Mouse (Mus musculus) gonadal fat pad, adult 2 months (tissue): Measurements from ENCODE around the gene Gm20696. TPM values are rescaled to one million over a fixed set of nuclear protein-coding genes. Genes with fewer than 3 reads are reported as not detected.

Experiments
- DNase-seq: peaks from one replicate; pipeline ENCODE4 v3.0.0-alpha.2; 2012; ENCODE audit warnings: low read depth
- polyA plus RNA-seq: library from polyadenylated mRNA; depleted of rRNA; stranded (reverse); fragments of >200 nt; gene quantifications from 2 replicates; pipeline ENCODE4 v1.2.3, GENCODE M21; 2012

Gm20696 gene
- polyA plus RNA-seq, 1 experiment, result 0.38 TPM

DNA sequence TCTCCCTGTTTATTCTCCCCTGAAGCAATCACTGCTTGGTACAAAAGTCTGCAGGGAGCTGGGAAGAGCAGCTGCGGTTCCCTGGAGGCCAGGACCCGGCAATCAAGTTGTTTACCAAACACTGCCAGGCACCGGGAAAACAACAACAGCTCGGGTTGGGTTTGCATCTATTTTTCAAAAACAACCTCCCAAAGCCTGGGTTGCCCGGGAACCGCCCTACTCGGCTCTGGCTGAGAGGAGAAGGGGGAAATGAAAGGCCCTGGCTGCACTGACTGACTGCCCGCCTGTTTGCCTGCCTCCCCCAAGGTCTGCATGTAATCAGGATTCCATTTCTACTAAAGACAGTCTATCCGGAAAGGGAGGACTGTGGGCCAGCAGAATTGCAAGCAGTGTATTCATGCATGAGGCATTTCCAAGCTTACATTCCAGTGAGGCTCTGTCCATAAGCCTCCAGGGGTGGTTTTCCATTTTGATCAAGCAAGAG is 226.7 kb downstream of the Gm20696 start:
- DNase-seq, result no peak

DNA sequence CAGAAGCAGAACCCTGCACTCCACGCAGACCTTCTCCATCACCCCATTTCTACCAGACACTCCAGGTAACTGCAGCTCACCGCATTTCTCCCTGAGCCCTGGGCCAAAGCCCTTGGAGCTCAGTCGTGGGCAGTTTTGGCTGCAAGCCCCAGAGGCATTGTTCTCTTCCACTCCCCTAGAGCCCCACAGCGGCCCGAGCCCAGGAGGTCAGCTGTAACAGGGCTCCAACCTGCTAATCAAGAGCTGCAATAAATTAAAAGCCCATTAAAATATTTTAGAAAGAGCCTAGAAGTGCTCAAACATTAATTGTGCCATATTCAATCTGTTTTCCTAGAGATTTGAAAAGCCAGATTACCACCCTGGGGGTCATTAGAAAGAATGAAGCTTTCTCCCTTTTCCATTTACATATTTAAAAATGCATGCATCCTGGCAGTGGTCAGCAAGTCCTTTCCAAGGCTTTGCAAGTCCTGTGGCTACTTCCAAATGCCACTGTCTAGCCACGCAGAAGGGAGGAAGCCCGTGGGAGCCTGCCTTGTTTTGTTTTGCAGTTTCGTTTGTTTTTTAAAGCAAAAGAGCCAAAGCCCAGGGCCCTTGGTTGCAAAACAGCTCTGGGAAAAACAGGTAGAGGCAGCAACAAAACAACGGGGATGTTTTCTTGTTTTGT is 227.3 kb downstream of the Gm20696 start:
- DNase-seq, result no peak

DNA sequence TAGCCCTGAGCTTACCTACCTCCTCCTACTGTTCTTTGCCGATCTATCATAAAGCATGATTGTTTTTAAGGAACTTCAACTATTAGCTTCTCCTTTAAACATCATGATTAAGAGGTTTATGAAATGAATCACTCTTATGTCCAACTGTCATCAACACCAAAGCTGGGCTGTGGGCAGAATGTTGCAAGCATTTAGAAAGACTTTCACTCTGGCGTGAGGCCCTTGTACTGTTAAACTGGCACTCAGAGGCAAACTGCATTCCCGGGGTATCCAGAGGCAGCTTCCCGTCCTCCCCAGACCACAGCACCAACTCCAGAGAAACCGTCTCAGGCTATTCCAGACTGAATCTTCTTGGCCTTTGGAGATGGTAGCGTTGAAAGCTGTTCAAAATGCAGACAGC is 230.2 kb downstream of the Gm20696 start:
- peak; percentile 75 for DNase-seq

DNA sequence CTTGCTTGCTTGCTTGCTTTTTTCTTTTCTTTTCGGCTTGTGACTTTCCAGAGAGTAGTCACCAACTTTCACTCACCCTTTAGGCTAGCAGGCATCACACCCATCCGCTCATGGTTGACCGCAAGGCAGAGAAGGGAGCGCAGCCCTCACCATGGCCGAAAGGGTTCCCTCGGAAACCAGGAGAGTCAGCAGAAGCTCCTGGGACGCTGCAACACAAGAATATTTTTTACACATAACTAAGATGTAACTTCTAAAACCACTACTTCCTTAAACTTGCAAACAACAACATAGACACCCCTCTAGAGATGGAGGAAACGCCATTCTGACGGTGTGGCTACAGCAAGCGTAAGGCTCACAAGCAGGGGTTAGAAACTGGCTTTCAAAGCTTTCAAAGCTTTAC is 231.5 kb downstream of the Gm20696 start:
- no peak for DNase-seq

DNA sequence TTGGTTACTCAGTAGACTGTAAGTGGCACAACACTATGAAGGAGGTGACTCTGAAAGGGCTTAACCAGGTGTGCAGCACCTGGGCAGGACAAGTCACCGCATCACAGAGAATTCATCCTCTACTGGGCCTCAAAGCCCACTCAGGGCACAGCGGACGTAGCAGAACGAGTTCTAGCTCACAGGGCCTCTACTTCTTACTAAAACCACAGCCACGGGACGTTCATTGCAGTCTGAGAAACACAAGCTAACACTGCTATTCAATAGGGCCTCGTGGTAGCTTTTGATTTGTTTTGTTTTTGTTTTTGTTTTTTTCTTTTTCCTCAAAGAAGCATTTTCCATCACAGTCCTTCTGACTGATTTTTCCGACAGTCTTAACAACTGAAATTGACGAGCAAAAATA is 233.6 kb downstream of the Gm20696 start:
- no peak for DNase-seq

DNA sequence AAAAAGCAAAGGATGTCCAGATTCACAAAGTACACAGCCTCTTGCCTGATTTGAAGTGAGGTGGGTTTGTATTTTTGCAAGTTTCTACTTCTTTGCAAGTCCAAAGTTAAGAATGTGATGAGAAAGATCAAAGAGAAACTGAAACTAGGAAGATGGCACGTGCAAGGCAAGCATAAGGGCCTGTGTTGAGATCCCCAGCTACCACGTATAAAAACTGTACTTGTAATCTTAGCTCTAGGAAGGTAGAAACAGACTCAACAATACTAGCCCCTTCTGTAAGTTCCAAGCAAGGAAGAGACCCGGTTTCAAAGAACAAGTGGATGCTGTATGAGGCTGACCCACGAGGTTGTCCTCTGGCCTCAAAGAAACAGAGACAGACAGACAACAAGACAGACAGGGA is 234.7 kb downstream of the Gm20696 start:
- no peak for DNase-seq

DNA sequence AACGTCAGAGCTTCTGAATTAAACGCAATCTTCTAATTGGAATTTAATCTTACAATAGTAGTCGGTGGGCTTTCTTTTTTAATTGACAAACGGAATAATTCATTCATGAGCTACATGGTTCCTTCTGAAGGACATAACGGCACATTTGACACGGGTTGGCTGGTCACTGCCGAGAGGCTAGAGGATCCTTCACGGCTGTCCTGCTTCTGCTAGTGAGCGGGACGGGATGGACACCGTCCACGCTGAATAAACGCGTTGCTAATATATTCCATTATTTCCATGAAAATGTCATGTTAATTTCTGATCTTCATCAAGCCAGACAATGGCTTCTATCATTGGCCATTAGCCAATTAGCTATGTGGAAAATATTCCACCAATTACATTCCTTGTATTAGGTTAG is 236.0 kb downstream of the Gm20696 start:
- DNase-seq, result no peak

DNA sequence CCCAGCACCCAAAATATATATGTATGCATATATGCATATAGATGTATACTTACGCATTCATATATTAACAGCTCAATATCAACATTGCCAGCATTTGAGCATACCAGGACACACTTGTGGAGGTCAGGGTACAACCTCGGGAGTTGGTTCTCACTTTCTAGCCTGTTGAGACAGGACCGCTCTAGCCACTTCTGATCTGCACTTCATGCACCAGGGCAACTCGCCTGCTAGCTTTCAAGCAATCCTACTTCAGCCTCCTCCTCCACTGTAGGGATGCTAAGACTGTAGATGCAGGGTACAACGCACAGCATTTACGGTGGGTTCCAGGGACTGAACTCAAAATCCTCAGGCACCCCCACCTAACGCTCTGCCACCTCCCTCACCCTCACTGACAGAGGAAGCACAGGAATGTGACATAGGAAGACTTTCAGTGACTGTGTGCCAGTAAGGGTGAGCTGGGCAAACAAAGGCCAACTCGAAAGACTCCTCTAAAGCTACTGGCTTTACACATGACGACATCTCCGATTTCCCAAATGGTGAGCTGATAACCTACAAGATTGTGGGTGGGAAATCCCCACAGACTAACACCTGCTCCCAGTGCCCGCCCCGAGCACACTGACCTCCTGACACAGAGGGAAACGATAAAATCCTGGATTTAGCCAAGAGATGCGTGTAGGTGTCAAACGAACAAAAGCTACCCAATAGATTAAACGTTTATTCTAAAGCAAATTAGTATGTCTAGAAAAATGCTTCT is 237.0 kb downstream of the Gm20696 start:
- peak; percentile 31 for DNase-seq

DNA sequence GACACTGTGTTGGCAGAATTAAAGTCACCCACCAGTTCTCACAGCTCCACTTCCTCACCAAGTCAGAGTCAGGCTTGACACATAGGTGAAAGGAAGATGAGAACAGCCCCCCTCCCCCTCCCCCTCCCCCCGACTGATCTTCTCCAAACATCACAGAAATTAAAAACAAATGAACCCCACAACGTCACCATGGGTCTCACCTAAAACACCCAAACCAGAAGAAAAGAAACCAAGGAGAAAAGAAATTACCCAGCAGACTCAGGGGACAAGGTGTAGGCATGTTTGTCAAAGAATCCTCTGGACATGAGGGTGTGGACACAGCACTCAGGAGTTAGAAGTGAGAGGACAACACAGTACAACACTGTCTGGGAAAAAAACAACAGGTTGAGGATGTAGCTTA is 237.6 kb downstream of the Gm20696 start:
- DNase-seq, result no peak

DNA sequence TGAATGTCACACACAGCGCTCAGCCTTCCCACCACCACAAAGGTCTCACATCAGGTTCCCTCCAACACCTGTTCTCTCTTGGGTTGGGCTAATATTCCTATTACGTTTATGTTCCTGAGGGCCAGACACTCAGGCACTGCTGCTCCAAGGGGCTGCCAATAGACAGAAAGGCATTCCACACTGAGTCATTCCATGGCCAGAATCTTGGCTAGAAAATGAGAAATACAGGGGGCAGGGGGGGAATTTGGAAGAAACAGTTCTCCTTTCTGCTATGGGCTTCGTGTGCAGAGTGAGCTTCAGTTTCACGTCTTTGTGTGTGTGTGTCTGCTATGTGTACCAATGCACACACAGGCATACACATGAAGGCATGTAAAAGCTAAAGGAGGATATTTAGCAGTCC is 239.3 kb downstream of the Gm20696 start:
- no peak for DNase-seq

DNA sequence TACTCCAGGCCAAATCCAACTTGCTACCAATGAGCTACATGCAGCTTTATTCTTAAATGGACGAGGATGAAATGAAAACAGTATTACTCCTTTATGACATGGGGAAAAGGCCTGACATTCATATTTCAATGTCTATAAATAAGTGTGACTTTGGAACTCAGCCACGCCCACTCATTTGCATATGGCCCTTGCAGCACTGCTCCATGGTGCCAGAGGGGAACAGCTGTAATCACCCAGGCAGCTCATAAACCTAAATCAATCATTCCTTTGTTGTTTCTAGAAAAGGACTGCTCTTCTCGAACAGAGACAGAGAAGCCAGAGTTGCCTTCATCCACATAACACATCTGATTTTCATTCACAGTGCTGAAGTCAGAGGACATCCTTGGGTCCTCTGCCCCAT is 241.6 kb downstream of the Gm20696 start:
- DNase-seq, result no peak

DNA sequence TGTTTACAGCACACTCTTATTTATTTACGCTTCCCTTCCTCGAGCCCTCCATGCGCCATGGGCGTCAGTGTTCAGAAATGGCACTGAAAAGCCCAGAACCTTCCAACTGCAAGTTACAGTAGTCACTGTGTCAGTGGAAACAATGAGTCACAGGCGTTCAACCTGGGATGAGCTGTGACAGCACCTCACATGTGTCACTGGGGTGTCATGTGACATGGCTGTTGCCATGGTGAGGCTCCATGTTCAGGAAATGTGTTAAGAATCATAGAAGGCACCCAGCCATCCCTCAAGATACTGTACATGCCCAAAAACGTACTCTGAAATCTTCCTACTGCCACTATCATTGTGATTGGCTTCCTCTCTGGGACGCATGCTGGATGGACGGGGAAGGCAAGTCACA is 245.9 kb downstream of the Gm20696 start:
- DNase-seq, result no peak

DNA sequence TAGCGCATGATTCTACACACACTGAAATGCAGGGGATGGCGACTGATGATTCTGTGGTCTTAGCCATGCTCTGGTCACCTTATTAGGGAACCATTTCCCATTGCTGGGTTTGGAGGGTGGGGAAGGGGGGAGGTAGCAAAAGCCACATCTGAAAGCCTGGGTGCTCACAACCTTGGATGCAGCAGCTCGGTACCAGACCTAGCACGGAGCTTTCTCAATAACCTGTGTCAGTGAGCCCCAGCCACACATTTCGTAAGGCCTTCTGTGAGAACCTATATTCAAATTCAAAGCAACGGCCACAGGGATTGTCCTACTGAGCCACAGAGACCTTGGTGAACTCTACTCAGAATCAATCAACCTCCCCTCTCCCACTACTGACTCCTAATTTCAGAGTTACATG is 254.0 kb downstream of the Gm20696 start:
- no peak for DNase-seq

DNA sequence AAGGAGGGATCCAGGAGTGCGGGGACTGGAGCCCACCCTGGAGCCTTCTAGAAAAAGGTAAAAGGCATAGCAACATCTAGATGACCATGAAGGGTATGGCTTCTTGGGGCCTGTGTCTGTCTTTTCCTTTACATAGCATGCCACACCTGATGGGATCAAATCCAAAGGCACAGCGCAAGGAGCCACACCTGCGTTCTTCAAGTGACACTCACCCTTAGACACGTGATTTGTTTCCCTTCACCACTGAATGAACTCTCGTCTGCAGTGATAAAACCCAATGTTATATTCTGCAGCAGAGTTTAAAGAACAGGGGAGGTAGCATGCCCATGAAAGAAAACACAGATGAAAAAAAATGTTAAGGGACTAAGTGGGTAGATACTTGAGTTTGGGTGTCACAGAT is 257.0 kb downstream of the Gm20696 start:
- no peak for DNase-seq

DNA sequence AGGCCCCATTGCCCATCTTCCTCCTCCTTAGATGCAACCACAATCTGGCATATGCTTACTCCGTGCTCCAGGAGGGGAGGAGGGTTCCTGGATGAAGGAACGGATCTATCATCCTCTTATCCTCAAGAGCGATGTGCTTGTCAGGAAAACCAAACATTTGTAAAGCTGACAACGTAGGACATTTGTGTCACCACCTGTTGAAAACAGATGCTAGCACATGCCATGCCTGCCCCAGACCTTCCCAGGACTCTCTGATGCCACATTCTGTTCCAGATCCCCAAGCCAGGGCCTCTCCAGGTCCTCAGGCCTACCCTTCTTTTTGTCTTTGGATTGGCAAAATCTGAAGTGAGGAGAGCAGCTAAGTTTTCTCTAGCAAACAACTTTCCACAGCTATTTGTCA is 257.7 kb downstream of the Gm20696 start:
- no peak for DNase-seq

DNA sequence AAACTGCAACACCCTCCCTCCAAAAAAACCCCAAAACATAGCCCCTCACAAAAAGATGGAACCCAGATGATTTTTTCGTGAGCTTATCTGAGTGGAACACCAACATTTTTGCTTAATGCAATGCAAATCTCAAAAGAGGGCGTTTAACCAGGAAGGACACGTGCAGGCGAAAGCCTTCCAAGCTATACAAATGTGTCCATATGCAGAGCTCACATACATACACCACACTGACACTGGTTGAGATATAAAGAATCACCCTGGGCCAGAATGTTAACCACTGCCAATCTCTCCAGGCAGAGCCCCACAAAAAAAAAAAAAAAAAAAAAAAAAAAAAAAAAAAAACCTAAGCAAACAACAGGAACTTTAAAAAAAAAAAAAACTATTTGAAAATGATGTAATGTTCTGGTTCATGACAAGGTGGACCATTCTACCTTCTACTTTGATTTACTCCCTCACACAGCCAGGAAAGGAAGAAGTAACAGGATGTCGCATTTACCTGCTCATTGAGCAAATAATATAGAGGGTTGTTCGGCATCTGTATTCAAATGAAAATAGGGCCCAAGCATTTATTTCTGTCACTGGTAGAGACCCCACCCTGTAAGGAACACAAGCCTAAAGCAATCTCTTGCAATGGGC is 262.7 kb downstream of the Gm20696 start:
- DNase-seq, result no peak

DNA sequence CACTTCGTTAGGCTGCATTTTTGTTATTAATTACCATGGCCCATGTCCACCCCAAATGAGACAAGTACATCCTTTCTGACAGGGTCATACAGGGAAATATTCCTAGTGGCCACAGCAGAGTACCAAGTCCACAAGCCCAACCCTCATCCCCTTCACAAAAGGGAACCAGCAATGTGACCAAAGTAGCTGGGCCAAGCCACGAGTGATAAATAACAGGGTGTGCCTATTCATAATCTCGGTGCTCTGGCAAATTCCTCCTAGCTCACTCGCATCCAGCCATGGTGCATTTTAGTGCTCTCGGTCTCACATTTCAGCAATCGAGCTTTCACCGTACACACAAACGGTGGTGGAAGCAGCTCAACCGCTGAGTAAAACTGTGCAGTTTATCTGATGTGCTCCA is 263.7 kb downstream of the Gm20696 start:
- DNase-seq, result no peak

DNA sequence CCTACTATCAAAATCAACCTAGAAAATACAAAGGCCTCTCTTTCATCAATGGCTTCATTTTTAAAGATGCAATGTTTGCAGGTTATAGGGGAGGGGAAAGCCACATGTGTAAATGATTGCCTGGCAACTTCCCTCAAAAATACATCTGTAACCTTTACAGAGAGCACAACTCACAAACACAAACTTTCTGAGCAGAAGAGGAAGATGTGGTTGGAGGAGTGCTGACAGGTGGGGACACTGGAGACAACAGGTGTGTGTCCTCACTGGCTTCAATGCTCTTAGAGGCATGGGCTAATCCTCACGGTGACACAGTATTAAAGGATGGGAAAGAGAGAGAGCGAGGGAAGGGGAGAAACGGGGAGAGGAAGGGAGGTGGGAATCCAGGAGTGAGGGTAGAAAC is 264.2 kb downstream of the Gm20696 start:
- DNase-seq, result no peak

DNA sequence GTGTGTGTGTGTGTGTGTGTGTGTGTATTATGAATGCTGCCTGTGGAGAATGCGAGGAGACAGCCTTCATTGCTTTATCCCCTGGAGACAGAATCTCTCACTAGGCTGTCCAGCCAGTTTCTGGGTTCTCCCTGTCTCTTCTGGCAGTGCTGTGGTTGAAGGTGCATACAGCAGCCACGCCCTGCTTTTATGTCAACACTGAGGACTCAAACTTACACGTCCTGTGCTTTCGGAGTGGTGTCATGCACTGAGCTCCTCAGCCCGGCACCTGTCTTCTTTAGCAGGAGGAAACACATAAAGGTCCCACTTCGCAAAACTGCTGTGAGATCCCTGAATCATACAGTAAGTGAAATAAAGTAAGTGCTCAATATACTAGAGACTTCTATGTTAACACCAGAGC is 264.8 kb downstream of the Gm20696 start:
- DNase-seq, result no peak

DNA sequence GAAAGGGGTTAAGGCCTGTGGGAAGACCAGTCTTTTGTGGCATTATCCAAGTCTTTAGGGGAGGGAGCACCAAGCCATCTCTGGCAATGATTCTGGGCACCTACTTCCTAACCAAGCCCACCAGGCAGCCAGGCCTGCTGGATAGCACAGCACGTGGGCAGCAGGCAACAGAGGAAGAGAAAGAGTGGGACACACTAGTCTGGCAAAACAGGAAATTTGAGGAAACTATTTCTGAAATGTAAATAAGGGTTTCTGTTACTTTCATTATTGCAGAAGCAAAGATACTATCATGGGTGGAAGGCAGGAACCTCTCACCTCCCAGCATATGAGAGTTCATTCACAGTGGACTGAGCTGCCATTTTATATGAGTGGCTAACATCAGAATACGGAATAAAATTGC is 265.4 kb downstream of the Gm20696 start:
- no peak for DNase-seq

DNA sequence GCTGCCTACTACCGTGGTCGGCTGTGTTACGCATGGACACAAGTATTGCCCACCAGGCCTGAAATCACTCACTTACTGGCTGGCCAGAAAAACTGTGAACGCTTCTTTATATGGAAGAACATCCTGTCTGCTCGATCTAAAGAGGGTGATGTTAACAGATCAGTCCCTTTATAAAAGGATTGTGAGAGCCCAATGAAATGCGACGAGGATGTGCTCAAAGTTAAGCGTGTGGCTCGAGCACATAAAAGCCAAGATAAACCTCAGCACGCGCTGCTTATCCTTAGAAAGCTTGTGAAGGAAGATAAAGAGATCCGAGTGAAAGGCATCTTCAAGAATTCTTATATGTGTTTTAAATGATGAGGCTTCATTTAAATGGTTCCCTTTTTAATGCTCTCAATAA is 270.9 kb downstream of the Gm20696 start:
- DNase-seq, result no peak

DNA sequence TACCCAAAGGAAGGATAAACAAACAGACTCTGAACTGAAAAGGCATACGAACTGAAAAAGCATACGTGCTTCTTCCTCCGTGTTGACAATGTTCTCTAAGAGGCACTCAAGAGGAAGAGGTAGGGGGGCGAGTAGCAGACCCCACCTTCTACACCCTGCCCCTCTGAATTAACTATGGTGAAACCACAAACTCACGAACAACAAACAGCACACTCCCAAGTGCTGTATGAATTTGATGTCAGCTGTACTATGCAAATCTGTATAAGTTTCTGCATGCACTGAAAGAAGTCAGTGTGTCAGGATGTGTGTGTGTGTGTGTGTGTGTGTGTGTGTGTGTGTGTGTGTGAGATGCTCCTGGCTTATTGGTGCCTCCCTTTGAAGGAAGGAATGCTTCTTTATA is 271.8 kb downstream of the Gm20696 start:
- DNase-seq, result no peak

DNA sequence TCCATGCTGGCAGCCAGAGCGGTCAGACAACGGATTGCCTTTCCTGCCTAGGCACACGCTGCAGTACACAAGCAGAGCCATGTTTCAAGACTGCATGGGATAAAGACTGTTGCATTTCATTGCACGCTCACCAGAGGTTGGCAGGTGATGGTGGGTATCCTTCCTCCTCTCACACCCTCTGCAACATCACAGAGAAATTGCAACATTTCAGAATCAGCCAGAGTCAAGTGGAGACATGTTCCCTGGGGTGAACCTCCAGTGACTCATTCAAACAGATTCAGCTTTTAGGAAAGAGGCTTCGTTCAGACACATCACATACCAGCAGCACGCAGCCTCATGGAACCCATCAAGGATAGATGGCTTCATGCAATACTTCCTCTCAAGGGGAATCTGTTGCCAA is 274.1 kb downstream of the Gm20696 start:
- DNase-seq, result peak; percentile 95
